Mouse (Mus musculus) G1E (cell line): ENCODE data around the gene Slfn14. TPM values are rescaled to one million over a fixed set of nuclear protein-coding genes. Genes with fewer than 3 reads are reported as not detected.

Experiments used
- ATAC-seq: 2 replicates; pipeline ENCODE4 v1.8.0; 2016; ENCODE audit warnings: mild to moderate bottlenecking; ENCODE audit not compliant: insufficient number of reproducible peaks, poor library complexity, low FRiP score, severe bottlenecking; ENCODE audit errors: extremely low read depth
- DNase-seq: peaks from one replicate; pipeline ENCODE4 v3.0.0; 2012; ENCODE audit warnings: low spot score
- H3K27me3 ChIP-seq: 2 replicates; pipeline ENCODE4 v1.6.1; 2012; ENCODE audit warnings: mild to moderate bottlenecking, low read length, inconsistent platforms; ENCODE audit not compliant: insufficient read depth
- H3K36me3 ChIP-seq: replicated peaks from 2 replicates; pipeline ENCODE3; 2012; ENCODE audit warnings: mild to moderate bottlenecking, inconsistent platforms
- H3K4me1 ChIP-seq: 2 replicates; pipeline ENCODE4 v1.6.1; 2012; ENCODE audit warnings: low read depth, low read length, inconsistent platforms, mixed read lengths; ENCODE audit not compliant: insufficient read depth
- H3K4me3 ChIP-seq: 2 replicates; pipeline ENCODE4 v1.5.1; 2012; ENCODE audit warnings: low read depth, mild to moderate bottlenecking, inconsistent platforms, low read length, moderate library complexity, mixed read lengths
- H3K9me3 ChIP-seq: replicated peaks from 2 replicates; pipeline ENCODE4 v1.6.1; 2012; ENCODE audit warnings: inconsistent platforms
- CTCF ChIP-seq: IDR thresholded peaks from 2 replicates; pipeline ENCODE4 v1.5.1; 2012; ENCODE audit warnings: low read depth, low read length, inconsistent platforms, mixed read lengths
- GATA1 ChIP-seq: IDR thresholded peaks from 2 replicates; pipeline ENCODE4 v1.6.1; 2012; ENCODE audit warnings: borderline replicate concordance, low read length, inconsistent platforms, mixed read lengths
- GATA2 ChIP-seq: IDR thresholded peaks from 2 replicates; pipeline ENCODE4 v1.6.1; 2012; ENCODE audit warnings: low read depth, low read length, inconsistent platforms, borderline replicate concordance
- POLR2AphosphoS5 ChIP-seq: IDR thresholded peaks from 2 replicates; pipeline ENCODE4 v1.6.1; 2012; ENCODE audit warnings: low read depth, low read length, inconsistent platforms; ENCODE audit not compliant: insufficient replicate concordance
- TAL1 ChIP-seq: conservative IDR thresholded peaks from 2 replicates; pipeline ENCODE4 v1.6.1; 2012; ENCODE audit warnings: low read depth, low read length, inconsistent platforms, mixed read lengths
- polyA plus RNA-seq: library from polyadenylated mRNA; stranded (reverse); fragments of >175 nt; gene quantifications from 2 replicates; pipeline ENCODE4 v1.2.3, GENCODE M21; 2012
- total RNA-seq, 2 experiments: library from RNA; stranded (forward) in 1 of 2; stranded (reverse) in 1 of 2; fragments of 200-1000 nt in 1 of 2; fragments of >200 nt in 1 of 2; fragmentation: Nextera tagmentation in 1 of 2; gene quantifications; 2 replicates each; pipeline ENCODE4 v1.2.3; 2014 to 2017

Gene Slfn14
- total and polyA plus RNA-seq, 3 experiments: 0.17 to 25.5 (median 1.8) TPM

- Histone ChIP-seq H3K27me3 (peaks cover 9% of the 10 kb centered on the region), H3K4me1 (peaks cover 36% of the 10 kb centered on the region)
- no peak for ATAC-seq
These were observed 7.5 kb downstream of the Slfn14 start for GRCm38 (mm10) chr11:83279024-83279423.

GRCm38 (mm10) chr11:83276251-83276650 is 10.3 kb downstream of the Slfn14 start:
- TF ChIP-seq POLR2AphosphoS5 (no peak), GATA1 (no peak), TAL1 (no peak), CTCF (no peak), GATA2 (no peak)
- no peak for DNase-seq
- no peaks in the 10 kb centered on the region for H3K9me3 ChIP-seq
- ATAC-seq: no peak
- peaks cover 32% of the 10 kb centered on the region for H3K4me1 ChIP-seq
- H3K27me3 ChIP-seq: peaks cover 9% of the 10 kb centered on the region
- H3K36me3 ChIP-seq: peaks cover 14% of the 10 kb centered on the region
- no peak overlapping the region for H3K4me3 ChIP-seq

More at GRCm38 (mm10) chr11:83279024-83279423, 7.5 kb downstream of the Slfn14 start:
- Histone ChIP-seq H3K36me3 (peaks cover 20% of the 10 kb centered on the region), H3K4me3 (no peak overlapping the region), H3K9me3 (no peaks in the 10 kb centered on the region)
- no peak for TF ChIP-seq CTCF
- TF ChIP-seq GATA2: no peak
- TF ChIP-seq TAL1: no peak
- no peak for TF ChIP-seq GATA1
- no peak for TF ChIP-seq POLR2AphosphoS5
- DNase-seq: no peak

- peaks cover 5% of the 10 kb centered on the region for H3K36me3 ChIP-seq
- DNase-seq (peak; percentile 14), ATAC-seq (no peak; the same call in 1 of the 2 replicates)
- H3K4me1 ChIP-seq: peaks cover 38% of the 10 kb centered on the region
- H3K4me3 ChIP-seq: no peak overlapping the region
- peaks cover 9% of the 10 kb centered on the region for H3K27me3 ChIP-seq
- TF ChIP-seq GATA1 (no peak), POLR2AphosphoS5 (peak; percentile 90; the same call in 1 of the 2 replicates), TAL1 (no peak), CTCF (no peak), GATA2 (no peak)
- no peaks in the 10 kb centered on the region for H3K9me3 ChIP-seq
These were observed 14.3 kb downstream of the Slfn14 start for GRCm38 (mm10) chr11:83271951-83272843.

- Histone ChIP-seq H3K27me3 (peaks cover 7% of the 10 kb centered on the region), H3K4me3 (peak overlapping the region; percentile 70), H3K4me1 (peaks cover 43% of the 10 kb centered on the region), H3K9me3 (no peaks in the 10 kb centered on the region), H3K36me3 (peaks cover 4% of the 10 kb centered on the region)
- DNase-seq (peak; percentile 31), ATAC-seq (peak; percentile 80)
- TF ChIP-seq CTCF (no peak), POLR2AphosphoS5 (peak; percentile 98; the same call in 1 of the 2 replicates), GATA1 (no peak)
These were observed 15.2 kb downstream of the Slfn14 start for GRCm38 (mm10) chr11:83271151-83271950.

- TF ChIP-seq POLR2AphosphoS5: no peak
- TF ChIP-seq CTCF: no peak
- no peak for TF ChIP-seq TAL1
- no peak for TF ChIP-seq GATA2
- TF ChIP-seq GATA1: no peak
- Histone ChIP-seq H3K4me3 (peak overlapping the region; percentile 70), H3K27me3 (peaks cover 1% of the 10 kb centered on the region), H3K4me1 (peaks cover 41% of the 10 kb centered on the region), H3K36me3 (no peaks in the 10 kb centered on the region), H3K9me3 (no peaks in the 10 kb centered on the region)
- DNase-seq (no peak), ATAC-seq (no peak)
These were observed 15.7 kb downstream of the Slfn14 start for GRCm38 (mm10) chr11:83270842-83271150.

- ATAC-seq (peak; percentile 60; the same call in 1 of the 2 replicates), DNase-seq (peak; percentile 9)
- Histone ChIP-seq H3K4me1 (peaks cover 32% of the 10 kb centered on the region), H3K9me3 (no peaks in the 10 kb centered on the region), H3K4me3 (no peak overlapping the region; the same call in 1 of the 2 replicates), H3K27me3 (no peaks in the 10 kb centered on the region), H3K36me3 (peaks cover 17% of the 10 kb centered on the region)
- TF ChIP-seq GATA1 (no peak), CTCF (peak; percentile 40; the same call in 1 of the 2 replicates)
These were observed 23.4 kb downstream of the Slfn14 start for GRCm38 (mm10) chr11:83263146-83263545.
